Mouse (Mus musculus) megakaryocyte-erythroid progenitor cell, adult 5-6 weeks (primary cell): ENCODE results near the gene Efcab1. TPM values are rescaled to one million over a fixed set of nuclear protein-coding genes. Genes with fewer than 3 reads are reported as not detected.
"Not testable (repeated sequence)": the region's sequence is repeated elsewhere in the genome, so short reads cannot be mapped to it uniquely, and the experiment has no call there.

Experiments
- ATAC-seq: replicated peaks from 2 replicates; pipeline ENCODE4 v1.8.0; 2016; ENCODE audit warnings: mild to moderate bottlenecking, inconsistent platforms; ENCODE audit not compliant: severe bottlenecking, poor library complexity, low FRiP score, low TSS enrichment
- total RNA-seq, 2 experiments: library from RNA; stranded (forward) in 1 of 2; stranded (reverse) in 1 of 2; fragments of 200-1000, 215-1000 nt in 1 of 2; fragments of >200 nt in 1 of 2; fragmentation: Nextera tagmentation in 1 of 2; gene quantifications; 2 replicates each; pipeline ENCODE4 v1.2.3; 2014 to 2017

Gene Efcab1
- total RNA-seq (2014; fragmentation: Nextera tagmentation) (not detected in 2 replicates), total RNA-seq (2017) (not detected in 2 replicates)

- ATAC-seq: no peak
Measured at GRCm38 (mm10) chr16:14906393-14907100, at the start of gene Efcab1. Gene Efcab1, plus strand, starts transcription at chr16:14906606.

GRCm38 (mm10) chr16:14859443-14859842 is 47.0 kb upstream of the Efcab1 start:
- ATAC-seq: no peak

GRCm38 (mm10) chr16:14884916-14885315 is 21.5 kb upstream of the Efcab1 start:
- no peak for ATAC-seq

DNA sequence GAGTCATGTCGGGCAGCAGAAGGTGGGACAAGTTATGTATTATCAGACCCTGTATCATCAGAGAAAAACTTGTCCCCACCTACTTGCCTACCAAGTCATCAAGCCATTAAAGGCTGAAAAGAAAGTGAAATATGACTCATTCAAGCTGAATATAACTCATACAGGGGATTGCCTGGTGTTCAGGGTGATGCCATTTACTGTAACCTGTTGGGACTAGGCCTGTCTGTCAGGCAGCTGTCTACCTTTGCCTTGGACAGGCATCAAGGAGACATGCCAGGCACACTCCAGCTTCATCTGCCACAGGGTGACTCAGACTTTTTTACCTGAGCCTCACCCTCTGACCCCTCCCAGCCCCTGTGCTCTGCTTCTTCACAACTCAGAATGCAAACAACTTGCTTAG is 21.0 kb upstream of the Efcab1 start:
- no peak for ATAC-seq

DNA sequence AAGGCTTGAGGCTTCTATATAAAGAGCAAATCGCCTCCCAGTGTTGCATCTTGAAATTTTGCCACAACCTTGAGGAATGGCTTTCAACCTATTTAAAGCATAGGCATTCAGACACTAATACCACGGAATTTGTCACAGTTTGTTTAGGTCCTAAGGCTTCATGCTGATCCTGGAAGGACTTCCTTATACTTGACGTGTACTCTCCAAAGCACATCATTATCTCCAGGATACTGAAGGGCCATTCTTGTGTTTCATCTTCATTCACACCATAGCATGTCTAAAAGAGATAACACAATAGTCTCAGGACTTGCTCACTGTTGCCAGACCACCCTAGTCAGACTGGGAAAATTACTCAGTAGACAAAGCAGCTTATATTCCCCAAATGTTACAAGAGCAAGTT is 13.9 kb upstream of the Efcab1 start:
- no peak for ATAC-seq

- no peak for ATAC-seq
Measured at GRCm38 (mm10) chr16:14893864-14894263, 12.5 kb upstream of the Efcab1 start.

DNA sequence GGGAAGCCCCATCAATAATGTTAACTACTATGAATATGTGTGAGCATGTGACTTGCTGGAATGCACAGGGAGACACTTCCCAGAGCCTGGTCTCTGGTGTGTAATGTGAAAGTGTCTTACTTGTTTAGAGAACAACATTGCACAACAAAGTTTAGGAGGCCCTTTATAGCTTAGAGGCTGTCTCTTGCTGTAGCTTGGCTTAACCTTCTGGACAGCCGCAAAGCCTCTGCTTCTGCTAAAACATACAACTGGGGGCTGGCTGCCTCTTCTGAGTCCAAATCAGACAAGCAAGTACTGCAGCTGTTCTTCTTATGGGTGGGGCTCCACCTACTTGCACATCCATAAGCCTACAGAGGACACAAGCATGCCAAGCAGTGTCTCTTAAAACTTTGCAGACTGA is 11.7 kb upstream of the Efcab1 start:
- ATAC-seq: no peak

DNA sequence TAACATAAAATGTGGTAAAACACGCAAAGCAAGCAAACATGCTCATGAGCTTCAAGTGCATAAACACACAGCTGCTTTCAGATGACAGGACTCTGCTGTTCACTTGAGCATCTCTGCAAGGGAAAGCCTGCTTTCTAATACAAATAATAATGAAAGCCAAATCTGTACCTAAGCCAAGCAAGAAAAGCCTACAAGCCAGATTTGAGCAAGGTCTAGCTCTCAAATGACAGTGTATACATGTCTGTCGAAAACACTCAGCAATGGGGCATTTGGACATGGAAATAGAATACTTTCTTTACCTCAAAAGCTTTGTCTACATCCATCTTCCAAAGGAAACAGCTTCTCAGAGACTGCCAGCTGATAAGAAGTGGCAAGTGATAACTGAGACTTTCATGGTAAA is 10.9 kb upstream of the Efcab1 start:
- ATAC-seq: no peak

GRCm38 (mm10) chr16:14930711-14931110 is 24.3 kb downstream of the Efcab1 start:
- not testable (repeated sequence) for ATAC-seq

DNA sequence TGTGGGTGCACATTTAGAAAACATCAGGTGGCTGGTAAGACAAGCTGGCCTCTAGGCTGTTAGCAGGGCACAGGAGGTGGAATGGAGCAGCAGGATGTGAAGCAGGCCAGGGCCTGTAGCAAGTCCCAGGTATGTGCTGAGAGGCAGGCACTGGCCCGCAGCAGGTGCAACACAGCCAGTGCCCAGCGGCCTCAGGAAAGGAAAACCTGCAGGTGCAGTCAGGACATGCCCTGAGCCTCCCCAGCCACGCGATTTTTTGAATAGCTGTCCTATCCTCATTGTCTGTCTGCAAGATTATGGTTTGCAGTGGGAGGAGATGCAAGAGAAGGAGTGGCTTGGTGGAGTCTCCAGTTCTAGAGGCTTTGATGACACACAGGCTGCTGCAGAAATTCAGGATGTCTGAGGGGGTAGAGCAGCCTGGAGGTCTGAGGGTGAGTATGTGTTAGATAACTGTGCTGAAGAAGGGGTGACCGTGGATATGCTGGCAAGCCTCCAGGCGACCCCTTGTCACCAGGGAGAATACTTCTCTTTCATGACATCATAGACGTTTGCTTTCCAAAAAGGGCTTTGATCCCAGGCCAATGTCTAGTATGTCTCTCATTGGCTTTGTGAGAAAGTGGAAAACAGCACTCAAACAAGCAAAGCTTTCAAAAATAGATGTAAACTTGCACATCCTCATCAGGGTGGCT is 30.2 kb downstream of the Efcab1 start:
- not testable (repeated sequence) for ATAC-seq

DNA sequence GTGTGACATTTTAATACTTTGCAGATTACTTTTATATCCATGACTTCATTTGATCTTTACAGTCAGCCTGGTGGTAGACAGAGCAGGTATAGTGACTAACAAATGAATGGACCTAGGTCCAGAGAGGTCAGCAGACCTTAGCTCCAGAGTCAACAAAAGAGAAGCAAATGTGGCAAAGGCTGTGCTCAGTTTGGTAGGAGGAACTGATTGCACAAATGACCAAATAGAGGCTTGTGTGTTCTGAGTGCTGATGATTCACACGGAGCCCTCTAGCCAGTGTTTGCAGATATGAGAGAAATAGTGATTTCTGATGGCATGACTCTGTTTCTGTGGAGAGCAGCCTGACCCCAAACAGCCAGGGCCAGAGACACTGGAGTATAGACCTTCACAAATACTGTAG is 33.1 kb downstream of the Efcab1 start:
- no peak for ATAC-seq

DNA sequence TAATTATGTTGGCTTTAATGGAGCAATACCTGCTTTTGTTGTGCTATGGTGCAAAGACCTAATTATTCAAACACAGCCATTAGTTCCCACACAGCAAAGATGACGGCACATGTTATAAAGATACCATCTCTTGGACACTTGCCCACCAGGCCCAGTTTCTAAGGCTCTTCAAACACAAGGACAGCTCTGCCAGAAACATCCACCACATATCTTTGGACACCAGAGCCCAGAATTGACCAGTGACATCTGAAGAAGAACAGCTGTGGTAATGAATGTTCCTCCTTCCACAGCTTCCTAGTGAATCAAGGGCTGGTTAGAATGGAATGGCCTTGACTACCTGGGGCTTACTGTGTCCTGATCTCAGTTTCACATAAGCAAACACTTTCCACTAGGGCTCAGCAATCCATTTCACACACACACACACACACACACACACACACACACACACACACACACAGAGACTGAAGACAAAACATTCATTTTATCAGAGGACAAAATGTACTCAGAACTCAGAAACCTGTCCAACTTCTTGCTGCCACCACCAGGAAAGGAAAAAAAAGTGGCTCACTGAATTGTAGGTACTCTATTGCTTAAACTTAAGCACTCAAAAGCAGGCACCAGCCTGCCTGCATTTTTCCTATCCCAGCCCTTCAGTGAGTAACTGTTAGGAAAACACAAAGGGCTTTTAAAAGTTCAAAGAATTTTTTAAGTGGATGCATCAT is 33.7 kb downstream of the Efcab1 start:
- no peak for ATAC-seq

GRCm38 (mm10) chr16:14940898-14941297 is 34.5 kb downstream of the Efcab1 start:
- no peak for ATAC-seq

DNA sequence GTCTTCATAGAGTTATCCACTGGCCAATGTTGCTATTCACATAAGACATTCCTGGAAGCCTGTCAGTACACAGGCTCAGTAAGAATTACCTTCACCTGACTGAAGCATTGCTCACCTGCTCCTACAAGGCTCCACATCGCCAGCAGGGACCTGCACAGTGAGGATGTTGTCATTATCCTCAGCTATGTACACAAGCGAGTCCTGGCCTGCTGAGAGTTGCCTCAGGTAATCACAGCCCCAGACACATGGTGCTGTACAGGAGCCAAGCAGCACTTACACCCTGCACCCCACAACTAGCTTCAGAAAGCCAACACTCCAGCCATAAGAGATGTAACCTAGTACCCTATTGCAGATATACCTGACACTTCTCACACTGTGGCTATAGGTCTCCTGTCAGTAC is 37.1 kb downstream of the Efcab1 start:
- no peak for ATAC-seq

- ATAC-seq: not testable (repeated sequence)
Measured at GRCm38 (mm10) chr16:14947561-14947960, 41.2 kb downstream of the Efcab1 start.

GRCm38 (mm10) chr16:14951894-14952293 is 45.5 kb downstream of the Efcab1 start:
- no peak for ATAC-seq

DNA sequence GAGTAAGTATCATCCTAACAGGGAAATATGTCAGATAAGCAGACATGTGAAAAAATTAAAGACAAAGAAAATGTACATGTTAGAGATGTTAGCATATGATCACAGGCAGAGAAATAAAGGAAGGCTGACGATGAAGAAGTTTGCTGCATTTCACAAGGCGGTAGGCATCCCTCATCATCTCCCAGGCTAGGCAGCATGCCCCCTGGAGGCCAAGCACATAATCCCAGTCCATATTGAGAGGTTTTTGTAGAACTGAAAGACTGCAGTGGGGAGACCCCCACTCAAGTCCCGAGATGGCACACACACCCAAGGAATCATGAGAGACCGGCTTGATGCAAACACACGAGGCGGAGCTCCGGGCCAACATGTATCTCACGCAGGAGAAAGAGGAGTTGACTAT is 53.3 kb downstream of the Efcab1 start:
- ATAC-seq: no peak

- ATAC-seq: no peak
Measured at GRCm38 (mm10) chr16:14973696-14974095, 67.3 kb downstream of the Efcab1 start.

GRCm38 (mm10) chr16:14979228-14979627 is 72.8 kb downstream of the Efcab1 start:
- ATAC-seq: no peak

DNA sequence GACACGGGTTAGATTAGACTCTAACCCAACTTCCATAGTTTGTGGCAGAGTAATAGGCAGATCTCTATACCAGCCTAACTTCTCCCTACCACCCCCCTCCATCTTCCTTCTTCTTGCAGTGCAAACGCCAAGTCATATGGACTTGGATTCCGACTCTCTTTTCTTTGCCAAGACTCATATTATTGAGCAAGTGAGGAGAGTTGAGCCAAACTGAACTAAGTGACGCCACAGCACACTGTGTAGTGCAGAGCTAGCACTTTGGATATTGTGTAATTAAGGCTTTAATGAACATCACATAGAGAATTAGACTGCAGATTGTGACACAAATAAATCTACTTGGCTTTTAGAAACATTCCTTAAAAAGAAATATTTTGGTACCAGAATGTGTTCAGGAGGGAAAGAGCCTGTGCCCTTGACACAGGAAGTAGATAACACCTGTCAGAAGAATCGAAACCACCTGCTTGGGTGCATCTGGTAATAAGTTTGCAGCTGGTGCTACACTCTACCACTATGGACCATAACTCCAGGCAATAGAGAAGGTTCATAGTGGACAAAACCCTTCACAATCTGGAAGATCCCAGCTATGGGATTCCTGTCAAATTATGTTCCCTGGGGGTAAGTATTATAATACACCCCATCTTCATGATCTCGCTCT is 83.3 kb downstream of the Efcab1 start:
- no peak for ATAC-seq
